Mouse (Mus musculus) midbrain, embryonic 11.5 days (tissue): Measurements from ENCODE around the gene Coro7. TPM values are rescaled to one million over a fixed set of nuclear protein-coding genes. Genes with fewer than 3 reads are reported as not detected.

ENCODE experiments used
- ATAC-seq: fragments of 200-750 bp; cut with Nextera tagmentation; 2 replicates; pipeline ENCODE4 v1.8.0; 2017; ENCODE audit warnings: moderate TSS enrichment, moderate library complexity; ENCODE audit not compliant: low FRiP score
- DNase-seq: peaks from one replicate; pipeline ENCODE4 v3.0.0; 2015; ENCODE audit warnings: low spot score; ENCODE audit errors: missing footprints
- H3K27ac ChIP-seq: fragments of 300-500 bp; sonication (generic); 2 replicates; pipeline ENCODE4 v1.5.1; 2014; ENCODE audit warnings: low read depth, low read length
- H3K27me3 ChIP-seq: fragments of 300-500 bp; sonication (generic); 2 replicates; pipeline ENCODE4 v1.6.1; 2014; ENCODE audit warnings: mild to moderate bottlenecking, low read length, moderate library complexity, mixed read lengths; ENCODE audit not compliant: control insufficient read depth, insufficient read depth
- H3K36me3 ChIP-seq: fragments of 300-500 bp; sonication (generic); 2 replicates; pipeline ENCODE4 v1.6.1; 2014; ENCODE audit warnings: mild to moderate bottlenecking, low read length, moderate library complexity, mixed read lengths; ENCODE audit not compliant: control insufficient read depth, insufficient read depth
- H3K4me1 ChIP-seq: fragments of 300-500 bp; sonication (generic); 2 replicates; pipeline ENCODE4 v1.6.1; 2014; ENCODE audit warnings: low read length; ENCODE audit not compliant: control insufficient read depth, insufficient read depth
- H3K4me2 ChIP-seq: fragments of 300-500 bp; sonication (generic); 2 replicates; pipeline ENCODE4 v1.6.1; 2014; ENCODE audit warnings: mild to moderate bottlenecking, moderate library complexity
- H3K4me3 ChIP-seq: fragments of 300-500 bp; sonication (generic); 2 replicates; pipeline ENCODE4 v1.5.1; 2014; ENCODE audit warnings: low read depth, low read length
- H3K9ac ChIP-seq: fragments of 300-500 bp; sonication (generic); 2 replicates; pipeline ENCODE4 v1.6.1; 2014; ENCODE audit warnings: low read length
- H3K9me3 ChIP-seq: fragments of 300-500 bp; sonication (generic); 2 replicates; pipeline ENCODE4 v1.6.1; 2016; ENCODE audit warnings: low read length; ENCODE audit not compliant: control insufficient read depth
- WGBS: fragments of 180-500 bp; shearing (Covaris S2); extraction: QIAGEN DNeasy Blood & Tissue Kit; methylation state at CpG from one replicate; pipeline ENCODE4 v1.1.7; 2014; 5-methylcytosine and 5-hydroxymethylcytosine counted together
- polyA plus RNA-seq: library from polyadenylated mRNA; unstranded; fragments of >200 nt; fragmentation: Nextera tagmentation; extraction: Ambion mirVana; gene quantifications from 2 replicates; pipeline ENCODE4 v1.2.1, GENCODE M21; 2014

Coro7 gene
- 13.6 TPM in 2 replicates for polyA plus RNA-seq

DNA sequence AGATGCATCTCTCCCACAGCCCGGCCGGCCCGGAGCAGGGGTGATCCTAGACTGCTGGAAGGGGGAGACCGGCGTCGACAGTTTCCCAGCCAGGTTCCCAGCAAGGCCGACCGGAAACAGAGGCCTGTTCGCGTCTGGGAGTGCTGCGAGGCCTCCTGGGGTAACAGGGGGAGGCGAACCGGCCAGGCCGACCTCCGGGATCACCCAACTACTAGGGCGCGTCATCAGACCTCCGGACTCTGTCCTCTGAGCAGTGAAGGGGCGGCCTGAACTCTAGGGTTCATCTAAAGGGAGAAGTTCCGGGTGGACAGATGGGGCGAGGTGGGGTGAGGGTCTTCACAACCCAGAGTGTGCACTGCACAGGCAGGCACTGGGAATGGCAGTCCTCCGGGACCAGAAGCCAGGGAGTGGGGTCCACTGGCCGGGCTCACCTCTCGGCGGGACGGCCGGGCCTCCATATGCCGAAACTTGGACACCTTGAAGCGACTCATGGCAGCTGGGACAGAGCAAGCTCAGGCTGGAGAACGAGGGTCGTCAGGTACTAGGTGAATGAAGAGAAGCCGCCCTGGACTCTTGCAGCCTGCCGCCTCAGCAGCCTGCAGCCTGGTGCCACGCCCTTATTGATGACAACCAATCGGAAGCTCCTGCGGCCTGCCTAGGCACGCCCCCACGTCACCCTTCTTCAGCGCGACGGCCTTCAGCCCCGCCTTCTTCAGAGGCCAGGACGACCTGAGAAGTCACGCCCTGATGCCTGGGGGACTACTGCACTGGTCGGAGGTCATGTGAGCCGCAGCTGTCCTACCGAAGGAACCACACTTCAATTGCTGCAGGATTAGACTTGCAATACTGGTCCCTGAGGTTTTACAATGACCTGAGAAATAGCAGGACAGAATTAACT lies at the start of gene Coro7:
Gene Coro7, minus strand, starts transcription at position 657 of the 898 bp plus-strand sequence.
- no peaks in the 10 kb centered on the region for H3K36me3 ChIP-seq
- no peaks in the 10 kb centered on the region for H3K27me3 ChIP-seq
- H3K4me2 ChIP-seq: peak within 1 kb of the TSS; percentile 90
- H3K9ac ChIP-seq: peak within 1 kb of the TSS; percentile 67
- peaks cover 16% of the 10 kb centered on the region for H3K4me1 ChIP-seq
- DNase-seq (peak; percentile 97), ATAC-seq (peak; percentile 93)
- H3K4me3 ChIP-seq: peak within 1 kb of the TSS; percentile 64
- no peak within 1 kb of the TSS; the same call in 1 of the 2 replicates for H3K27ac ChIP-seq
- no peaks in the 10 kb centered on the region for H3K9me3 ChIP-seq
- under 1% methylated on average over 47 of the region's 47 CpGs for WGBS

DNA sequence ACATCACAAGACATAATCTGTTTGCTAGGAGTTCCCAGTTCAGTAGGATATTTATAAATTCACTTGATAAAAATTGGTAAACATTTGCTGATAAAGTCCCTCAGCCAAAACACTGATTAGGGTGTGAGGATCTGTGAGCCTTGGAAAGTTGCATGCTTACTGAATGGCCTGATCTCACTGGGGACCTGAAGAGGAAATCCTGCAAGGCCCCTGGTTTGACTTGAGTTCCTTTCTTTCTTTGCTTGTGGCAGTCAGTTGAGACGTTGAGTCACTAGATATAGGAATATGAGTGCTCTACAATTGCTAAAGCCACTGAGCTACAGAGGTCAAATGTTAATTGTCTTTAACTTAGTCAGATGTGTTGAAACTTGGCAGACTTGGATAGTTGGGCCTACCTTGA lies 48.4 kb upstream of the Coro7 start:
- DNase-seq: no peak
- Histone ChIP-seq H3K9me3 (no peaks in the 10 kb centered on the region), H3K4me1 (peaks cover 5% of the 10 kb centered on the region), H3K9ac (no peak overlapping the region), H3K27ac (no peak overlapping the region), H3K36me3 (no peaks in the 10 kb centered on the region), H3K27me3 (no peaks in the 10 kb centered on the region), H3K4me3 (no peak overlapping the region), H3K4me2 (no peak overlapping the region)
- 81% methylated on average over 1 of the region's 1 CpGs for WGBS
- ATAC-seq: no peak

DNA sequence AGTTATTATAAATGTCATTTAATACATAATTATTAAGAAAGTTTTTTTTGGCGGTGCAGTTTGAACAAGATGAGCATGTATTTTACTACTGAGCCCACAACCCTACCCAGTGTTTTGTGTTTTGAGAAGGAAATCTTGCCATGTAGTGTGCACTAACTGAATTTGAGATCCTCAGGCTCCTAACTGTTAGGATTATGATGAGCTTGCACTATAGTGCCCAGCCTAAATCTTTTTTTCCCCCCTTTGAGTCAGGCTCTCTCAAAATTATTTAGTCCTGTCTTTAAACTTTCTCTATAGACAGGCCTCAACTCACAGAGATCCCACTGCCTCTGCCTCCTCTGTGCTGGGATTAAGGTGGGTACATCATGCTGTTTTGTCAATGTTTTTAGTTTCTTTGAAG lies 47.9 kb upstream of the Coro7 start:
- Histone ChIP-seq H3K9ac (no peak overlapping the region), H3K4me3 (no peak overlapping the region), H3K4me1 (peaks cover 5% of the 10 kb centered on the region), H3K4me2 (no peak overlapping the region), H3K36me3 (no peaks in the 10 kb centered on the region), H3K9me3 (no peaks in the 10 kb centered on the region), H3K27ac (no peak overlapping the region), H3K27me3 (no peaks in the 10 kb centered on the region)
- DNase-seq (no peak), ATAC-seq (no peak)
- 95% methylated on average over 1 of the region's 1 CpGs for whole genome bisulfite sequencing

DNA sequence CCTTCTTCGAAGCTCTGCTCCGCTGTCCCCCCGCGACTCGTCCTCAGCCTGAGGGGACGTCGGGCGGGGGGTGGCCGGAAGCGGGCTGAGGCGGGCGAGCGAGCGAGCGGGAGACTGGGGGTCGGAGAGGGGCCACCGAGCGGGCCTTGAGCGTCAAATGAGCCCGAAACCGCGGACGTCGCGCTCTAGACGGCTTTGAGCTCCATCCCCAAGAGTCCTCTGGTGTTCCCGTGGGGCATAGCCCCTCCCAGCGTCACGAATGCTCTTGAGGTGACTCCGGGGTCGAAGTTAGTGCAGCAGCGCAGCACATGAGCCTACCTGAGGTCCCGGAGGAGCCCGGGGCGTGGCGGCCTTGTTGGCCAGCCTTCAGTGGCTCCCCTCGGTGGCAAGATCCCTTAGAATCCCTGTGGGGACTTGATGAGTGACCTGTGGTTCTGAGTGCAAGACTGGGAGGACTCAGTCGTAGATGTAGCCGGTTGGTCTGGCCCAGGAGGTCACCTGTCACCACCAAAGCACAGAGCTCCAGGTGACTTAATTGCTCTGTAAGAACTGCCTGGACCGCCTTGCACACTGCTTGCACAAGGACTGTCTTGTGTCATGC lies 47.1 kb upstream of the Coro7 start:
- Histone ChIP-seq H3K9me3 (no peaks in the 10 kb centered on the region), H3K36me3 (no peaks in the 10 kb centered on the region), H3K9ac (peak overlapping the region; percentile 88), H3K27ac (peak overlapping the region; percentile 46; the same call in 1 of the 2 replicates), H3K4me1 (peaks cover 5% of the 10 kb centered on the region), H3K4me3 (peak overlapping the region; percentile 85), H3K4me2 (peak overlapping the region; percentile 85), H3K27me3 (no peaks in the 10 kb centered on the region)
- DNase-seq: no peak
- no peak; the same call in 1 of the 2 replicates for ATAC-seq
- WGBS: 2% methylated on average over 40 of the region's 40 CpGs

DNA sequence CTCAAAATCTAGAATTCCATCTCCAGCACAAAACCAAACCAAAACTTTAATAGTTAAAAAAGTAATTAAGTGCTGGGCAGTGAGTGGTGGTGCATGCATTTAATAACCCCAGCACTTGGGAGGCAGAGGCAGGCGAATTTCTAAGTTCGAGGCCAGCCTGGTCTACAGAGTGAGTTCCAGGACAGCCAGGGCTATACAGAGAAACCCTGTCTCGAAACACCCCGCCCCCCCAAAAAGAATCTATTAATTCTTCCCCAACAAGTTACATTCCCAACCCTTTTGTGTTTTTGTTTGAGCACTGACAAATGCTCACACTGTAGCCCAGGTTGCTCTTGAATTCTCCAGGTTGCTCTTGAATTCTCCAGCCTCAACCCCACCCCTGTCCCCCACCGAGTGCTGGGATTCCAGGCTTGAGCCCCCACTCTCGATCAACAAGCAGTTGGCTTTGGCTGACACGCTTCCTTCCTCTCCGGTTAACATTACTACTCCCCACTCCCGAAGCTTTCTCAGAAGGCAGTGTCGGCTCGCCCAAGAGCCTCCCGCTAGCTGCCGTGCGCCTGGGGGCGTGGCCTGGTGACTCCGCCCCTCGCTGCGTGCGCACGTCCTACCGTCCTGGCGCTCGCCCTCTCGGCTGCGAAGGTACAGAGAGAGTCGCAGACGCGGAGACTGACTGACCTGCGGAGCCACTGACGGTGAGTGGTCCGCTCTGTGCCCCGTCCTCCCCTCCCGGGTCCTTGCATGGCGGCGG lies 46.4 kb upstream of the Coro7 start, which contains the start of gene Hmox2:
Gene Hmox2, plus strand, starts transcription at position 582 of the 748 bp plus-strand sequence.
- 5% methylated on average over 35 of the region's 35 CpGs for WGBS
- Histone ChIP-seq H3K27ac (peak within 1 kb of the TSS; percentile 46; the same call in 1 of the 2 replicates), H3K9me3 (no peaks in the 10 kb centered on the region), H3K4me3 (peak within 1 kb of the TSS; percentile 85), H3K27me3 (no peaks in the 10 kb centered on the region), H3K36me3 (no peaks in the 10 kb centered on the region), H3K4me2 (peak within 1 kb of the TSS; percentile 85), H3K4me1 (peaks cover 5% of the 10 kb centered on the region), H3K9ac (peak within 1 kb of the TSS; percentile 88)
- DNase-seq (peak; percentile 99), ATAC-seq (peak; percentile 96)

DNA sequence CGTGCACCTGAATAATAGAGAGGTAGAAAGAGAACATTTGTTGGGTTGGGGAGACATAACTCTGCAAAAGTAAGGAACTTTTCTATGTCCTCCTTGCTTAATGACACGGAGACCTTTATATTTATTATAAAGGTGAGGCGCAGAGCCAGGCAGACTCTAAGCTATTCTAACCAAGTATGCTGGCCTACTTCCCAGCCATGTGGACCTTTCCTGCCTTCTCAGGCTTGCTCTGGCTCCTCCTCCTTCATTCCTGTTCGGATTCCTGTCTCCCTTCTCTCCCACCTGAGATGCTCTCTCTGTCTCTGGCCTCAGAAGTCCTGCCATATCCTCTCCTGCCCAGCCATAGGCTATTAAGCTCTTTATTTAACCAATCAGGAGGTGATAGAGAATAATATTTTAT lies 45.7 kb upstream of the Coro7 start:
- Histone ChIP-seq H3K27ac (no peak overlapping the region), H3K9ac (no peak overlapping the region), H3K4me3 (no peak overlapping the region), H3K9me3 (no peaks in the 10 kb centered on the region), H3K27me3 (no peaks in the 10 kb centered on the region), H3K4me2 (no peak overlapping the region), H3K4me1 (peaks cover 5% of the 10 kb centered on the region), H3K36me3 (no peaks in the 10 kb centered on the region)
- DNase-seq: no peak
- 84% methylated on average over 4 of the region's 4 CpGs for WGBS
- ATAC-seq: no peak

DNA sequence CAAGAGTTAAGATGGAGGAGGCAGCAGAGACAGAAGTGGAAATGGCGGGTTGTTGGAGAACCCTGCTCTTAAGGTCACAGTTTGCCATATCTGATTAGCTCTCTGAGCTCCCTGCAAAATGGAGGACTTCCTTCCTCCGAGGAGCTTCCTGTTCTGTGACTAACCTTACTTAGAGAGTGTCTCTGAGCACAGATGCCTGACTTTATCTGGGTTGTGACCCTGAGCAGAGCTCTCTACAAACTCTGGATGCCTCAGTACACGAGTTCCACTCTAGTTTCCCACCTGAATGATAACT lies 43.3 kb upstream of the Coro7 start:
- WGBS: 78% methylated on average over 3 of the region's 3 CpGs
- ATAC-seq: no peak
- H3K4me2 ChIP-seq: no peak overlapping the region
- DNase-seq: no peak
- H3K27ac ChIP-seq: no peak overlapping the region
- H3K4me1 ChIP-seq: peaks cover 5% of the 10 kb centered on the region
- no peak overlapping the region for H3K9ac ChIP-seq
- no peaks in the 10 kb centered on the region for H3K9me3 ChIP-seq
- no peaks in the 10 kb centered on the region for H3K36me3 ChIP-seq
- no peaks in the 10 kb centered on the region for H3K27me3 ChIP-seq
- no peak overlapping the region for H3K4me3 ChIP-seq

DNA sequence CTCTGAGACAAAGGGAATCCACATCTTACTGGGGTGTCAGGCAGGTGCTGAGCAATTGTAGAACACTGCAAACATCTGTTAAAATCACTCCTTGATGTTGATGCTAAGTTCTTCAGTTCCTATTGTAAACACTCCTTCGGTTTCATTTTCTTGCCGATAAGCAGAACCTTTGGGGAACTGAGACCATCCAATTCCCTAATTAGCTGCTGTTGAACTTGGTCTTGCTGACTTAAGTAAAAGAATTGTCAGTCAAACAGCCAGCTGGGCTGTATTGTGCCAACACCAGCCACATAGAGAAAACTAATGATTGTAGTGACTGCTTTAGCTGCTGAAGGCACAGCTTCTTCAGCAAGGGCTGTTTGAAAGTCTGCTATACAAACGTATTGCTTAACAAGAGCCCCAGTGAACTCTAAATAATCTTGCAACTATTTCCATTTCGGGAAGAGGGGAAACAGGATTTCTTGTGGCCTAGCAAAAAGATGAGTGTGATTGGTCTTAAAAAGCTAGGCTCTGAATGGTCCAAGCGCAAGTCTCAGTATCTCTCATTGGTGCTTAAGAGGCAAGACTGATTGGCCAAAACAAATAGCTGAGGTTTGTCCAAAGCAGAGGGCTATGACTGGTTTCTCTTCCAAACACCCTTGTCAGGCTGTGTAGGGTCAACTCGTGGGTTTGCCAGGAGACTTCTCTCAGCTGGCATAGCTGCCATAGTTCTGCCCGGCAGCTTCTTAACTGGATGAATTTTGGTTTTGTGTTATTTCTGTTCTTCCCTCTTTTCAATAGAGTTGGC lies 42.7 kb upstream of the Coro7 start:
- Histone ChIP-seq H3K4me2 (no peak overlapping the region), H3K36me3 (no peaks in the 10 kb centered on the region), H3K27me3 (no peaks in the 10 kb centered on the region), H3K9ac (no peak overlapping the region), H3K27ac (no peak overlapping the region), H3K4me1 (peaks cover 5% of the 10 kb centered on the region), H3K4me3 (no peak overlapping the region), H3K9me3 (no peaks in the 10 kb centered on the region)
- 84% methylated on average over 7 of the region's 7 CpGs for WGBS
- no peak for DNase-seq
- no peak for ATAC-seq
